Mouse (Mus musculus): ENCODE results near the gene Adap1. TPM values are rescaled to one million over a fixed set of nuclear protein-coding genes. Genes with fewer than 3 reads are reported as not detected.

Adap1 gene
- polyA plus RNA-seq, 1 experiment from 2014 or later = 57.5 TPM

DNA sequence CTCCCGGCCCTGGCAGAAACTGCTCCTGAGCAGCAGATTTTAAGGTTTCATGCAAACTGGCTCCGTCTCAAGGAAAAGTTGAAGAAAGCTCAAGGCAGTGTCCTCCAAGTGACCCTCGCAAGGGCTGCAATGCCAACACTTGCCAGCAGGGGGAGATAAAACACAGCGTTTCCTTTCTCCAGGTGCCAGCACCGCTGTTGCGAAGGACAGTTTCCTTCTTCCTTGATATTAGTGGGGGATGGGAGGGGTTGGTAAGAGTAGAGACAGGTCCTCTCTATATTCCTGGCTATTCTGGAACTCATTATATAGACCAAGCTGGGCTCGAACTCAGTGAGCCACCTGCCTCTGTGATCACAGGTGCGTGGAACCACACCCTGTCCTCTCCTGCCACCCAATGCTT is 6.3 kb upstream of the Adap1 start:
- Histone ChIP-seq H3K36me3 (ENCODE audit: control insufficient read depth, insufficient read depth, low read length) (peaks cover 14% of the 10 kb centered on the region), H3K4me2 (ENCODE audit: low read length) (no peak overlapping the region), H3K9me3 (ENCODE audit: control insufficient read depth, low read length) (no peaks in the 10 kb centered on the region), H3K27ac (ENCODE audit: low read depth, low read length) (no peak overlapping the region), H3K9ac (ENCODE audit: low read depth, low read length) (no peak overlapping the region), H3K4me1 (ENCODE audit: control insufficient read depth, insufficient read depth, low read depth, low read length) (0 out of 2 replicates have a peak, but pooled peaks cover 2% of the 10 kb centered on the region), H3K4me3 (ENCODE audit: low read length) (no peak overlapping the region), H3K27me3 (replicated peaks; ENCODE audit: control insufficient read depth, insufficient read depth, low read length) (no peaks in the 10 kb centered on the region; the same call in 1 of the 2 replicates)
- WGBS = 20% methylated on average over 8 of the region's 8 CpGs
- ATAC-seq = 0 out of 2 replicates have a peak, but pooled peaks have one; percentile 26

DNA sequence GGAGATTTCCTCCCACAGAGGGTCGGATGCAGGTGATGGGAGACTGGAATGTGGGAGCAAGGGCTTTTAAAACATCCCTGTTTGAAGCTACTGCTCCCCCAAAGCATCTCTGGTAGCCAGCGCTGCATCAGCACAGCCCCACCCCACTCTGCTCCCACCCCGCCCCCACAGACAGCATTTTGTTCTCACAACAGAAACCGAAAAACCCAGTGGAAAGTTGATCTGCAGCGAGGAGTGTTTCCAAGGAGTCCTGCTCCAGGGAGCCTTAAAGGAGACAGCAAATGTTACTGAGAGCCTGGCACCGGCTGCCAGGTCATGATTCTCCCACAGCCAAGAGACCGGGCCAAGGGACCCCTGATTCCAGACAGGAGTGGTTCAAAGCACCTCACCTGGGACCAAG is 5.3 kb upstream of the Adap1 start:
- Histone ChIP-seq H3K27ac (ENCODE audit: low read depth, low read length) (no peak overlapping the region), H3K9ac (ENCODE audit: low read depth, low read length) (no peak overlapping the region), H3K27me3 (replicated peaks; ENCODE audit: control insufficient read depth, insufficient read depth, low read length) (no peaks in the 10 kb centered on the region; the same call in 1 of the 2 replicates), H3K36me3 (ENCODE audit: control insufficient read depth, insufficient read depth, low read length) (peaks cover 7% of the 10 kb centered on the region; the same call in 1 of the 2 replicates), H3K4me2 (ENCODE audit: low read length) (no peak overlapping the region), H3K4me1 (ENCODE audit: control insufficient read depth, insufficient read depth, low read depth, low read length) (0 out of 2 replicates have a peak, but pooled peaks cover 2% of the 10 kb centered on the region), H3K4me3 (ENCODE audit: low read length) (no peak overlapping the region), H3K9me3 (ENCODE audit: control insufficient read depth, low read length) (no peaks in the 10 kb centered on the region)
- WGBS = 68% methylated on average over 7 of the region's 7 CpGs
- no peak for ATAC-seq

DNA sequence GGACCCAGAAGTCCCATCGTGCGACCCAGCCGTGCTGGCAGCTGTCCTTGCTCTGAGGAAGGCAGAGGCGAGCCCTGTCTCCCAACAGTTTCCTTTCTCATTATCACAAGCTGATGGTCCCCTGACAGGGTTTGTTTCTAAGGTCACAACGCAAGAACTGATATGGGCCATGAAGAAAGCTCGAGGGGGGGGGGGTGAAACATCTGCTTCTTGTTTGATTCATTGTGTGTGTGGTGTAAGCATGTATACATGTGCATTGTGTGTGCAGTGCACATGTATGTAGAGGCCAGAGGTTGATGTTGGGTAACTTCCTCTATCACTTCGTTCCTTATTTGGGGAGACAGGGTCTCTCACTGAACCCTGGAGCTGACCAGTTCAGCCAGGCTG is 2.2 kb upstream of the Adap1 start:
- WGBS = 74% methylated on average over 7 of the region's 7 CpGs
- H3K9me3 ChIP-seq (ENCODE audit: control insufficient read depth, low read length) = no peaks in the 10 kb centered on the region
- H3K4me3 ChIP-seq (ENCODE audit: low read length) = no peak overlapping the region
- no peaks in the 10 kb centered on the region for H3K36me3 ChIP-seq (ENCODE audit: control insufficient read depth, insufficient read depth, low read length)
- no peaks in the 10 kb centered on the region; the same call in 1 of the 2 replicates for H3K27me3 ChIP-seq (replicated peaks; ENCODE audit: control insufficient read depth, insufficient read depth, low read length)
- no peak overlapping the region for H3K4me2 ChIP-seq (ENCODE audit: low read length)
- no peak for ATAC-seq
- H3K9ac ChIP-seq (ENCODE audit: low read depth, low read length) = no peak overlapping the region
- H3K4me1 ChIP-seq (ENCODE audit: control insufficient read depth, insufficient read depth, low read depth, low read length) = peaks cover 16% of the 10 kb centered on the region
- H3K27ac ChIP-seq (ENCODE audit: low read depth, low read length) = no peak overlapping the region

DNA sequence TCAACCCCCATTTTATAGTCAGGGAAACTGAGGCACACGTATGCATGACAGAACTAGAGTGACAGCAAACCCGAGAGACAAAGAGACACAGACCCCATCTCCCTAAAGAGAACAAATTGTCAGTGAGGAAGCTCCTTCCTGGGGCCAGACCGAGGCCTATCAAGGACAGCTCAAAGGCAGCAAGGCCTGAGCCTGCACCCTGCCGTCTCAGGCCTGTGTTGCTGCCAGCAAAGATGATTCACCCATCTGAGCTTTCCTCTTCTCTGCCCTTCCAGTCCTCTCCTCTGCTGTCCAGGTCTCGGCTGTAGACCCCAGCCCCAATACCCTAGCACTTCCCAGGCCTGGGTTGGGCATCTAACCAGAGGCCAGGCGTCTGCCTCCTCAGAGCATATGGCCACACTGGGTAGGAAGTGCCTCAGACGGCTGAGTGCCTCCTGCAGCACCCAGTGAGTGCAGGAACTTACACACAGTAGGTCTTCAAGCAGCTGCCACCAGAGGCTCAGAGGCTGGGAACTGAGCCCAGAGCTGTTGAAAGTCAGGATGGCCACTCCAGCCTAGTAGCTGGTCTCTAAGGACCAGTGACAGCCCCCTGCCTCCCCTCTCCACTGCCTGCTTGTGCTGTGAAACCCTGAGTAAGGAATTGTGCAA is 1.7 kb upstream of the Adap1 start:
- WGBS = 75% methylated on average over 7 of the region's 7 CpGs
- no peak overlapping the region for H3K27ac ChIP-seq (ENCODE audit: low read depth, low read length)
- no peaks in the 10 kb centered on the region for H3K9me3 ChIP-seq (ENCODE audit: control insufficient read depth, low read length)
- H3K27me3 ChIP-seq (replicated peaks; ENCODE audit: control insufficient read depth, insufficient read depth, low read length) = no peaks in the 10 kb centered on the region; the same call in 1 of the 2 replicates
- no peak overlapping the region for H3K4me3 ChIP-seq (ENCODE audit: low read length)
- no peak overlapping the region for H3K9ac ChIP-seq (ENCODE audit: low read depth, low read length)
- H3K4me2 ChIP-seq (ENCODE audit: low read length) = no peak overlapping the region
- peaks cover 16% of the 10 kb centered on the region for H3K4me1 ChIP-seq (ENCODE audit: control insufficient read depth, insufficient read depth, low read depth, low read length)
- ATAC-seq = no peak
- no peaks in the 10 kb centered on the region for H3K36me3 ChIP-seq (ENCODE audit: control insufficient read depth, insufficient read depth, low read length)

DNA sequence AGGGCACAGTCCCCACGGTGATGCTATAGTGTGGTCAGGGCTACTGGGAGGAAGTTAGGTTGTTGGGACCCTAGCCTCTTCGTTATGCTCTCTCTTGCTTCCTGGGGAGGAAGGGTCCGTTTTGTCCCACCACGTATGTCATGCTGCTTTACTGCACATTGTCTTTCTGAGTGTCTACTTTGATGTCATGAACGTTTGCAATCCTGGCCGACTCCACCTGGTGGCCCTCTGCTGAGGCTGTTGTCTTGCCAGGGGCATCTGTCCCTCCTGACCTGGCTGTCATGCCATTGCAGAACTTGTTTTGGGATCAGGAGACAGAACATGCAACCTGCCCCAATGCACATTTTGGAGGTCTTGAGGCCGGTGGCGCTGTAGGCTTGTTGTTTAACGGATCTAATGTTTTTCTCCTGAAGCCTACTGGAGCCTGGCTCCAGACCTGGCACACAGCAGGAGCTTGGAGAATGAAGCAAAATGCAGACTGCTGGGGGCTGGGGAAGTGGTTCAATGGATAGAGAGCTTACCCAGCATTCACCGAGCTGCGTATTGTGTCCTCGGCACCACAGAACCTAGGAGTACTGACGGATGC is 782 bp upstream of the Adap1 start:
- Histone ChIP-seq H3K4me2 (ENCODE audit: low read length) (no peak overlapping the region; the same call in 1 of the 2 replicates), H3K4me1 (ENCODE audit: control insufficient read depth, insufficient read depth, low read depth, low read length) (peaks cover 14% of the 10 kb centered on the region), H3K36me3 (ENCODE audit: control insufficient read depth, insufficient read depth, low read length) (no peaks in the 10 kb centered on the region), H3K27ac (ENCODE audit: low read depth, low read length) (no peak overlapping the region), H3K9me3 (ENCODE audit: control insufficient read depth, low read length) (no peaks in the 10 kb centered on the region), H3K9ac (ENCODE audit: low read depth, low read length) (no peak overlapping the region), H3K27me3 (replicated peaks; ENCODE audit: control insufficient read depth, insufficient read depth, low read length) (no peaks in the 10 kb centered on the region; the same call in 1 of the 2 replicates), H3K4me3 (ENCODE audit: low read length) (no peak overlapping the region)
- 62% methylated on average over 13 of the region's 13 CpGs for WGBS
- ATAC-seq = no peak

DNA sequence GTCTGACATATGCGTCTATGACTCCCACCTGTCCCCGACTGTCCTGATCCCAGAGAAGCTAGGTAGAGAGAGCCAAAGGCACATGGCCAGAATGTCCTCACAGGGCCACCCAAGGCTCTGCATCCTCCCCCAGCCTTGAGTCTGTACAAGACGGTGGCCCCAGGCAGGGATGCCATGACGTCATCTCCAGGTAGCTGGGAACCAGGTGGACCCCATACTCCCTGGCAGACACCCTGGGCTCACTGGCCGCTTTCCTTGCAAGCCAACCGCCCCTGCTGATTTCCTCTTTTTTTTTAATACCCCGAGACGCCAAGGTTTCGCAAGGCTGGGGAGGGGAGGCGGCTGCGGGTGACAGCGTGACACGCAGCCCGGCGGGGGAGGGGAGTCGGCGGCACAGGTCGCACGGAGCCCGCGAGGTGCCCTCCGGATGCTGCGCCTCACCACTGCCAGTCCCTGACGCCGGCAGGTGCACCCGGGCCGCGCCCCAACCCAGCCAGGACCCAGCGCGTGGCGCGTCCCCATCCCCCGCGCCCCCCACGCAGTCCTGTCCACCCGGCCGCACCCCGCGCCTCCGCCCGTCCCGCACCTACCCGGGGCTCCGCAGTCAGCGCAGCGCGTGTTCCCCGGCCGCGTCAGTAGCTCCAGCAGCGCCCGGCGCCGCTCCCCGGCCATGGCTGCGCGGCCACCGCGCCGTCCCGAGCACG is 579 bp downstream of the Adap1 start:
- H3K27ac ChIP-seq (ENCODE audit: low read depth, low read length) = peak overlapping the region; percentile 86
- H3K4me2 ChIP-seq (ENCODE audit: low read length) = peak overlapping the region; percentile 74
- H3K27me3 ChIP-seq (replicated peaks; ENCODE audit: control insufficient read depth, insufficient read depth, low read length) = no peaks in the 10 kb centered on the region; the same call in 1 of the 2 replicates
- H3K4me1 ChIP-seq (ENCODE audit: control insufficient read depth, insufficient read depth, low read depth, low read length) = peaks cover 14% of the 10 kb centered on the region
- 4% methylated on average over 33 of the region's 62 CpGs for WGBS
- H3K9me3 ChIP-seq (ENCODE audit: control insufficient read depth, low read length) = no peaks in the 10 kb centered on the region
- H3K36me3 ChIP-seq (ENCODE audit: control insufficient read depth, insufficient read depth, low read length) = no peaks in the 10 kb centered on the region
- peak overlapping the region; percentile 70 for H3K4me3 ChIP-seq (ENCODE audit: low read length)
- peak; percentile 50 for ATAC-seq
- H3K9ac ChIP-seq (ENCODE audit: low read depth, low read length) = peak overlapping the region; percentile 89

DNA sequence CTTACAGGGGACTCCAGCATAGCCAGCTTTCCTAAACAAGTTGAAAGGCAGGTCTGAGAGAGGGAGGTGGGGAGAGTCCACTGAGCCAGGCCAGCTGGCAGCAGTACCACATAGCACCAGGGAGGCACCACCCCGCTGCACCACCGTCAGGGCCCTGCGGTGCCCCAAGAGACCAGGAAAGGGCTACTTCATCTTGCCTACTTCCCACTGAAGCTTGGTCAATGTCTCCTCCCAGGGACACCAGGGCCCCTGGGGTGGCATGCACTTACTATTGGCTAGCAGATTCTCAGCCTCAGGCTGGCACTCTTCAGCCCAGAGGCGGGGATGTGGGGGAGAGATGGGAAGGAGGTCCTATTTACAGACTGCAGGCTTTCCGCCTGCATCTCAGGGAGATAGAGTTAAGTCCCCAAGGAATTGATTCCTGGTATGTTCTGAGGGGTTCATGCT is 1.4 kb downstream of the Adap1 start:
- H3K9me3 ChIP-seq (ENCODE audit: control insufficient read depth, low read length) = no peaks in the 10 kb centered on the region
- H3K4me2 ChIP-seq (ENCODE audit: low read length) = peak overlapping the region; percentile 74
- ATAC-seq = peak; percentile 28; the same call in 1 of the 2 replicates
- H3K27ac ChIP-seq (ENCODE audit: low read depth, low read length) = peak overlapping the region; percentile 86
- no peaks in the 10 kb centered on the region for H3K36me3 ChIP-seq (ENCODE audit: control insufficient read depth, insufficient read depth, low read length)
- peak overlapping the region; percentile 70 for H3K4me3 ChIP-seq (ENCODE audit: low read length)
- peak overlapping the region; percentile 89 for H3K9ac ChIP-seq (ENCODE audit: low read depth, low read length)
- H3K27me3 ChIP-seq (replicated peaks; ENCODE audit: control insufficient read depth, insufficient read depth, low read length) = no peaks in the 10 kb centered on the region; the same call in 1 of the 2 replicates
- peaks cover 14% of the 10 kb centered on the region for H3K4me1 ChIP-seq (ENCODE audit: control insufficient read depth, insufficient read depth, low read depth, low read length)
- 44% methylated on average over 5 of the region's 5 CpGs for WGBS

DNA sequence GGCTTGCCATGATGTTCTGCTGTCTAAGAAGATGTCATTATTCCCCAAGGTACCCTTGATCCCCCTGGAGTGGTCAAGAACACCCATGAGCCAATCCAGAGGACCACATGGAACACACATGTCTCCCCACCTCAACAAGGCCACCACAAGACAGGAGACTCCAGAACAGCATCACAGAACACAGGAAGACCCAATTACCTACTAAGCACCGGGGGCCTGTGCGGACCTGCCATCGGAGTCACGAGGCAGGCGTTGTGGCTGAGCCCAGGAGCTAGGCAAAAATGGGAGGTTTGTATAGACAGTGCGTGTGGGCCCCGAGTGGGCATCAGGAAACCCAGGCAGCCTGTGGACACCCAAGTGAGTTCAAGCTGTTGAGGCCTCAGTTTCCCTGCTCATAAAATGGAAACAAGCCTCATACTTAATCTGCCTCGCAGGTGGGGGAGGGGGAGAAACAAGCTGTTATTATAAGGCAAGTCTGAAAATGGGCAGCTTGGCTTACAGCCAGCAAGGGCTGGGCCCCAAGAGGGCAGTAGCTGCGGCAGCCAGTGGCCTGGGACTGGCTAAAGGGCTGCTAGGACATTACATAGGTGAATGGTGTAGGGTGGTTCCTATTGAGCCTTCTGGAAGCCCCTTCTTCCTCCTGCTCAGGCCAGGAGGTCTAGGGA is 2.0 kb downstream of the Adap1 start:
- Histone ChIP-seq H3K4me2 (ENCODE audit: low read length) (peak overlapping the region; percentile 74), H3K27ac (ENCODE audit: low read depth, low read length) (no peak overlapping the region), H3K4me1 (ENCODE audit: control insufficient read depth, insufficient read depth, low read depth, low read length) (peaks cover 14% of the 10 kb centered on the region), H3K9ac (ENCODE audit: low read depth, low read length) (peak overlapping the region; percentile 89; the same call in 1 of the 2 replicates), H3K4me3 (ENCODE audit: low read length) (peak overlapping the region; percentile 70), H3K27me3 (replicated peaks; ENCODE audit: control insufficient read depth, insufficient read depth, low read length) (no peaks in the 10 kb centered on the region; the same call in 1 of the 2 replicates), H3K36me3 (ENCODE audit: control insufficient read depth, insufficient read depth, low read length) (no peaks in the 10 kb centered on the region), H3K9me3 (ENCODE audit: control insufficient read depth, low read length) (no peaks in the 10 kb centered on the region)
- ATAC-seq = no peak
- WGBS = 80% methylated on average over 9 of the region's 9 CpGs
